Mouse (Mus musculus): Measurements from ENCODE around the gene 5330417C22Rik.
A peak's percentile ranks its signal among the peaks of the same experiment; 100 is the strongest.
"Not testable (repeated sequence)": the region's sequence is repeated elsewhere in the genome, so short reads cannot be mapped to it uniquely, and the experiment has no call there.

5330417C22Rik gene

GRCm38 (mm10) chr3:108536517-108537260, at the start of gene 5330417C22Rik:
5330417C22Rik (minus strand) TSS chr3:108536536.
- no peak for DNase-seq (ENCODE audit: low read depth)

DNA sequence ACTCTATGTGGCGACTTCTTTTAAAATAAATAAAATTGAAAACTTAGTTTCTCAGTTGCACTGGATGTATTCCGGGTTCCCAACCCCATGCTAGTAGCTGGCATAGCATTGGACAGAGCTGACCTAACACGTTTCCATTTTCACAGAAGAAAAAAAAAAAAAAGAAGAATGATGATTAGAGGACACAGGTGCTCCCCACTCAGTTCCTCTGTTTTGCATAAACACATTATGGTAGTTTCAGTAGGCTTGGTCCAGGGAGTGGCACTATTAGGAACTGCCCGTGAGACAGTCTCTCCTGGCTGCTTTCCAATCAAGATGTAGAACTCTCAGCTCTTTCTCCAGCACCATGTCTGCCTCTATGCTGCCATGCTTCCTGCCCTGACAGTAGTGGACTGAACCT, 48.2 kb upstream of the 5330417C22Rik start:
- no peak for DNase-seq (ENCODE audit: low read depth)

GRCm38 (mm10) chr3:108574018-108574417, 37.7 kb upstream of the 5330417C22Rik start:
- no peak for DNase-seq (ENCODE audit: low read depth)

DNA sequence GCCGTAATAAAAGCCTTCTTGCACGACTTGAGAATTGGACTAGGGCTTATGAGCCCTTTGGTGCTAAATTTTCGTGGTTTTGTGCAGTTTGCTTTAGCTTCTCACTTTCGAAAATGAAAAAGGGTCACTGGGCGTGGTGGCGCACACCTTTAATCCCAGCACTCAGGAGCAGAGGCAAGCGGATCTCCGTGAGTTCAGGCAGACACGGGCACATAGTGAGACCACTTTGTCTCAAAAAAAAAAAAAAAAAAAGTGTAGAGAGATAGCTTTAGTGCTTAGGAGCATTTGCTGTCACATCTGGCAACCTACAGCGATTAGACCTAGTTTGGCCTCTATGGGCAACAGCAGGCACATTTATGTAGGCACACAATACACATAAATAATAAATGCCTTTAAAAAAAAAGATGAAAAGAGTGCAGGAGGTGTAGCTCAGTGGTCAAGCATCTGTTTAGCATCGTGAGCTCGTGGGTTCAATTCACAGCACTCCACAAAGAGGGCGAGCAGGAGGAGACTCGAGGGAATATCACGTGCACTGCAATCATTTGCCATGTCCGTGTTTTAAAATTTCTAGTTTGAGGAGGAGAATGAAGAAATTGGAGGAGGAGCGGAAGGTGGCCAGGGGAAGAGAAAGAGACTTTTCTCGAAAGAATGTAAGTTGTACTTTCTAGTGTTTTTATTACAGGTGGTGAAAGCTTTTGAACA, 36.1 kb upstream of the 5330417C22Rik start:
- DNase-seq (ENCODE audit: low read depth): no peak

- DNase-seq (ENCODE audit: low read depth): peak; percentile 94
Observed at GRCm38 (mm10) chr3:108571443-108572294, 35.3 kb upstream of the 5330417C22Rik start, which contains the start of gene Taf13. Taf13 (plus strand) TSS chr3:108571698.

DNA sequence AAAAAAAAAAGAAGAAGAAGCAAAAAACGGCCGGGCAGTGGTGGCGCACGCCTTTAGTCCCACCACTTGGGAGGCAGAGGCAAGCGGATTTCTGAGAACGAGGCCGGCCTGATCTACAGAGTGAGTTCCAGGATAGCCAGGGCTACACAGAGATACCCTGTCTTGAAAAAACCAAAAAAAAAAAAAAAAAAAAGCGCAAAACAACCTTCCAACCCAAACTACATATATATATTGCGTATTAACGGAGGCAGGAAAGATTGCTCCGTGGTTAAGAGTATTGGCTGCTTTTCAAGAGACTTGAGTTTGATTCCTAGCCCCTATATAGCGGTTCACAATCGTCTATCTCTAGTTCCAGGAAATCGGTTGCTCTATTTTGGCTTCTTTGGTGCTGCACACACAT, 34.5 kb upstream of the 5330417C22Rik start:
- DNase-seq (ENCODE audit: low read depth): no peak

DNA sequence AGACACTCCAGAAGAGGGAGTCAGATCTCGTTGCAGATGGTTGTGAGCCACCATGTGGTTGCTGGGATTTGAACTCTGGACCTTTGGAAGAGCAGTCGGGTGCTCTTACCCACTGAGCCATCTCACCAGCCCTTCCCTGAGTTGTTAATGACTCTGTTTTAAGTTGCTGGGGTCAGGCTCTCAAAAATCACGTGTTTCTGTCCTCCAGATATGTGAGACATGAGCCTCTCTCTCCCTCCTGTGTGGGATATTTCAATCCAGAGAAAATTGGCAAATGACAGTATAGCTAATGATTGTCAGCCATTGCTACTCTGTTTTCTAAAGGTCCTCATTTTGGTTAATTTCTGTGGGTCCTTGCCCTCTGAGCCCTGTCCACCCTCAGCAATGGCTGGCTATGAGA, 33.3 kb upstream of the 5330417C22Rik start:
- not testable (repeated sequence) for DNase-seq (ENCODE audit: low read depth)

DNA sequence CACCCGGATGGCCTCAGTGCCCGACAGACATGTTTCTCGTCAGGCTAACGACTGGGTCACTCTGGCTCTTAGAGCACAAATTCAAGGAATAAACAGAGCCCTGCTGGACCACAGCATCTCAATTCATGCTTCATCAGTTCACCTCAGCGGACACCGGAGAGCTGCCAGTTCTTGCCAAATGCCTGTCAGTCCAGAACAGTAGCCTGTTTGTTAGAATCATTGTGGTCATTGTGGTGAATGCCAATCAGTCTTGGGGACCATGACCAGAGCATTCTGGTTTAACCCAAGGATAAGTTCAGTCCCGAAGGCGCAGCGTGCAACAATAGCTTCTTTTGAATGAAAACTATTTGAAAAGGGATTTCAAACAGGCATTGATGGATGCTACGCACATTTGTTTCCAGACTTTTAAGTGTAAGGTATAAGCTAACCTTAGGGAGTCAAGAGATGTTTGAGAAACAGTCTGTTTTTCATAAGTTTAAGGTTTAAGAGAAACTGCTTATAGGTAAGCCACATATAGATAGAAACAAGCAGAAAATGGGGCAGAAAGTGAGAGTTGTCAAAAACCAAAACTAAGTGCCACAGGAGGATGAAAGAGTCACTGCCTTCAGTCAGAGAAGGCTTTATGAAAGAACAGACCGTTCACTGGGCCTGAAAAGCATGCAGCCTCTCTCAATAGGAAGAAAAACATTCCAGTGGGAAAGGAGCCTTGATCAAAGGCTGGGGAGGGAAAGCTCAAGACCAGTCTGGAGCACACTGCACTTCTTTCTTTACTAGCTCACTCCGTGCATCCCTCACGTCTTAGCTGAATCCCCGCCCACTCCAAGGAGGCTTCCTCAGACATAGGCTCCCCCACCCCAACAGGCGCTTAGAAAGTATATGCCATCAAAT, 31.9 kb upstream of the 5330417C22Rik start:
- DNase-seq (ENCODE audit: low read depth): no peak

DNA sequence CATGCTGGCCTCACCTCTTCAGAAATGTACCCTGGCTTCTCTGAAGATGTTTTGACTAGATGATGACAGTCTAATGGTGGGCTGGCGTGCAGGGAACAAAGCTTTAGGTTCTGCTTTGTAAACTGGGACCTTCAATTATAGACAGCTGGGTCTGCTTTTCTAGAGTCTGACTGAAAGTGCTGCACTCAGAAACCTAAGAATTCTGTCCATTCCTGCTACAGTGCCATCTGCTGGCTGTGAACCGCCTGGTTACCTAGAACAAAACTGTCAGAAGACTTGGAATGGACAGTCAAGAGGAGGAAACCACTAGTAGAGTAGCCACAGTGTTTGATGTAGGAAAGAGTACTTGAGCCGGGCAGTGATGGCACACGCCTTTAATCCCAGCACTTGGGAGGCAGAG, 27.0 kb upstream of the 5330417C22Rik start:
- peak; percentile 92 for DNase-seq (ENCODE audit: low read depth)

GRCm38 (mm10) chr3:108562777-108563271, 26.5 kb upstream of the 5330417C22Rik start:
- peak; percentile 53 for DNase-seq (ENCODE audit: low read depth)

- DNase-seq (ENCODE audit: low read depth): peak; percentile 99
Observed at GRCm38 (mm10) chr3:108562133-108562730, 25.9 kb upstream of the 5330417C22Rik start, which contains the start of gene Tmem167b. Tmem167b (minus strand) TSS chr3:108562466.

GRCm38 (mm10) chr3:108557888-108558287, 21.6 kb upstream of the 5330417C22Rik start:
- DNase-seq (ENCODE audit: low read depth): no peak

DNA sequence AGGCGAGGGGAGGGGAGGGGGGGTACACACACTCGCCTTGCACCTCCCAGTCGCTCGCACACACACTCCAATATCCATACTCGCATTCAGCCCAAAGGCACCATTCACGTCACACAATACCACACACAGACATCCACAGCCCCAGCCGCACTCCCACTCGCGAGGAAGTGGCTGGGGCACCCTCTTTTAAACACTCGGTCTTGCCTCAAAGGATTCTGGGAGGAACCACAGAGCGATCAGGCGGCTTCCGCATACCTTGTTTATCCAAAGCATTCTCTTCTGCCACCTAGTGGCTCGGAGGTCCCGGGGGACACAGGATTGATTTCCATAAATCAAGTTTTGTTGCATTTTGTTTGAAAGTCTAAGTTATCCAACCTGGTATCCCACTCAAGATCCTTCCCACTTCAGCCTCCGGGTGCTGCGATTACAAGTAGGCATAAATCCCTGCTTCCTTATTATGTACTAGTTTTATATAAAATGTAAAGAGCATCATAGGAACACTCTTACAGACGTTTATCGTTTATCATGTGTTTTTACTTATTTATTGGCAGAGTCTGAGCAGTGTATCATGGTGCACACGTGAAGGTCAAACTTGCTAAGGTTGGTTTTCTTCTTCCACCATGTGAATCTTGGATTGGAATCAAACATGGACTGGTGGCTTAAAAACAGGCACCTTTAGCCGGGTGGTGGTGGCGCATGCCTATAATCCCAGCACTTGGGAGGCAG, 18.4 kb upstream of the 5330417C22Rik start:
- DNase-seq (ENCODE audit: low read depth): peak; percentile 98

DNA sequence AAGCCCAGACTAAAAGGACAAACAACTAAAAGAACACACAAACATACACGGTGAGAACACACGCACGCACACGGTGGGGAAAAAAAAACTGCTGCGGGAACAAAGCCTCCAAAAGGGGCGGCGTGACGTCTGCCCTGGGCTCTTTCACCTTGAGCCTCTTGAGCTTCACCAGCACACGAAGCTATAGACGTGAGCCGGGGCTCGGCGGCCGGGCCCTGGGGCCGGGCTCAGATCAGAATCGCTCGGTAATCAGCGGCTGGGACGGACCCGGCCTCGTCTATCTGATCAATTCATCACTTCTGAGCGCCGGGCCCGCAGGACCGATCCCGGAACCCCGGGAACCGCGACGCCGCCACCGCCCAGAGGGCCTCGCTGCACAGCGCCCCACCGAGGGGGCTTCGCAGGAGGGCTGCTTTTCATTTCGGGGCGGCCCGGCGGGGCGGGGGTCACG, 17.8 kb upstream of the 5330417C22Rik start:
- peak; percentile 24 for DNase-seq (ENCODE audit: low read depth)

DNA sequence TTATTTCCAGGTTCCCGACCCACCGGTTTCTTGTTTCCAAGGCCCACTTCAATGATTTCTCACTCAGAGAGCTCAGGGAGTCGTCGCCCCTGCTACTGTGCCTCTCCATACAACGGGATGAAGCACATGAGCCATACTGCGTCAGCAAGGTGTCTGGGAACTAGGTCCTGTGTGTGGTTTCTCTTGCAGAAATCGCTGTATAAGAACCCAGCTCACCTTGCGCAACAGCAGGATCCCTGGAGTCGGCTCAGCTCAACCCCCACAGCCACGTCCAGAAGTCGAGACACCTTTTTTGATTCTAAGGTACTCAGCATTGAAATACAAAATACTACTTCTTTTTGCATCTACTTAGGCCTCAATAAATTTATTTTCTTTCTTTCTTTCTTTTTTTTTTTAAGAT, 6.0 kb upstream of the 5330417C22Rik start:
- DNase-seq (ENCODE audit: low read depth): no peak

GRCm38 (mm10) chr3:108537303-108537702, 967 bp upstream of the 5330417C22Rik start:
- peak; percentile 85 for DNase-seq (ENCODE audit: low read depth)

DNA sequence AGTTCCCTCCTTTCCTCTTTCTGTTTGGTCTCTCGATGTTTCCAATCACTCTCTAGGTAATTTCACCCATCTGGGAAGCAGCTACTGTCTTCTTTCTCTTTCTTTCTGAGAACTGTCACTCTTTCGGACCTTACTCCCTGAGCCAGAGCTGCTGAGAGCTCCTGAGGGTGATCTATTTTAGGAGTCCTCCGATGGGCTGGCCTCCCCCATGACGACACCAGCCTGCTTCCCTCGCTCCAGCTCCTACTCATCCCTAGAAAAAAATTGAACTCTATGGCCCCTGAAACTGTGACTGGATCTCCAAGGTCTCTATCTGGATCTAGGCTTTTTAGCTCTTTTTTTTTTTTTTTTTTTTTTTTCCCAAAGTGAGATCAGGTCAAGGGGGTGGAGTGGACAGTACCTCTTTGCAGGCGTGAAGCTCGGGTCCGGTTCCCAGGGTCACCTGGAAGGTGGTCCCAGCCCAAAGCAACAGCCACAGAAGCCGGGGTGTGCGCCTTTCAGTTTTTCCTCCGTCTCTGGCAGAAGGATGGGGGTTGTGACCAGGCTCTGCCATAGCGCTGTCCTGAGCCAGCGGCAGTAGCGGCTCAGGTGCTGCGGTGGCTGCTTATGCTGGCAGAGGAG, 330 bp downstream of the 5330417C22Rik start:
- no peak for DNase-seq (ENCODE audit: low read depth)

GRCm38 (mm10) chr3:108533951-108534350, 2.4 kb downstream of the 5330417C22Rik start, which contains the start of gene 1700013F07Rik:
1700013F07Rik (plus strand) TSS chr3:108534150.
- no peak for DNase-seq (ENCODE audit: low read depth)
